ENCODE assay signal across 8 mouse cellular contexts in genomic region chr5:43355026-43355580, GRCm38 (mm10).
A peak's percentile ranks its signal among the peaks of the same experiment; 100 is the strongest.
DNase-seq lines count a peak whose midpoint lies in the region; ATAC-seq and TF ChIP-seq lines count a peak whose summit lies in the region.

No protein-coding gene starts in this region.

- no peaks in the 10 kb centered on the region for H3K27me3 ChIP-seq in heart, embryonic 10.5 days (ENCODE audit: insufficient read depth, poor library complexity, severe bottlenecking)
- no peaks in the 10 kb centered on the region for H3K27me3 ChIP-seq in kidney, embryonic 14.5 days (ENCODE audit: control insufficient read depth, insufficient read depth, low read length)
- H3K27me3 ChIP-seq in limb, embryonic 15.5 days: 0 out of 2 replicates have a peak, but pooled peaks cover 3% of the 10 kb centered on the region
- H3K27me3 ChIP-seq in midbrain, postnatal 0 days (ENCODE audit: insufficient read depth, low read length): no peaks in the 10 kb centered on the region

- H3K27ac ChIP-seq in embryonic fibroblast, embryonic 13.5 days (ENCODE audit: insufficient read depth, low read length): peak overlapping the region; percentile 71
- peak overlapping the region; percentile 88 for H3K27ac ChIP-seq in heart, embryonic 10.5 days
- H3K27ac ChIP-seq in kidney, embryonic 14.5 days (ENCODE audit: low read depth, low read length): no peak overlapping the region
- H3K27ac ChIP-seq in limb, embryonic 15.5 days: peak overlapping the region; percentile 67
- H3K27ac ChIP-seq in midbrain, postnatal 0 days (ENCODE audit: low read depth, low read length): no peak overlapping the region; the same call in 1 of the 2 replicates

- no peaks in the 10 kb centered on the region for H3K36me3 ChIP-seq in heart, embryonic 10.5 days
- no peaks in the 10 kb centered on the region for H3K36me3 ChIP-seq in kidney, embryonic 14.5 days (ENCODE audit: control insufficient read depth, insufficient read depth, low read length)
- H3K36me3 ChIP-seq in limb, embryonic 15.5 days: no peaks in the 10 kb centered on the region
- H3K36me3 ChIP-seq in midbrain, postnatal 0 days (ENCODE audit: insufficient read depth, low read length): no peaks in the 10 kb centered on the region

- WGBS in heart, embryonic 10.5 days: 1% methylated on average over 12 of the region's 12 CpGs
- under 1% methylated on average over 12 of the region's 12 CpGs for WGBS in kidney, embryonic 14.5 days
- WGBS in limb, embryonic 15.5 days: under 1% methylated on average over 12 of the region's 12 CpGs
- 3% methylated on average over 12 of the region's 12 CpGs for WGBS in midbrain, postnatal 0 days

- H3K9me3 ChIP-seq in heart, embryonic 10.5 days: no peaks in the 10 kb centered on the region
- no peaks in the 10 kb centered on the region for H3K9me3 ChIP-seq in kidney, embryonic 14.5 days (ENCODE audit: control insufficient read depth, low read length)
- no peaks in the 10 kb centered on the region for H3K9me3 ChIP-seq in limb, embryonic 15.5 days
- no peaks in the 10 kb centered on the region for H3K9me3 ChIP-seq in midbrain, postnatal 0 days (ENCODE audit: low read length)

- TF ChIP-seq CTCF in embryonic fibroblast, embryonic 13.5 days (IDR thresholded peaks at IDR 0.05; ENCODE audit: borderline replicate concordance, insufficient read depth, low read length): no peak
- TF ChIP-seq CTCF in midbrain, postnatal 0 days (IDR thresholded peaks at IDR 0.05): peak; percentile 39

- peak overlapping the region; percentile 1; the same call in 1 of the 2 replicates for H3K9ac ChIP-seq in kidney, embryonic 14.5 days (ENCODE audit: low read depth, low read length)
- no peak overlapping the region for H3K9ac ChIP-seq in limb, embryonic 15.5 days
- 0 out of 2 replicates have a peak overlapping the region, but pooled peaks have one; percentile 14 for H3K9ac ChIP-seq in midbrain, postnatal 0 days (replicated peaks; ENCODE audit: low read length, poor library complexity, severe bottlenecking)

- peak; percentile 98 for ATAC-seq in kidney, embryonic 14.5 days (ENCODE audit: low FRiP score, low TSS enrichment)
- ATAC-seq in limb, embryonic 15.5 days (ENCODE audit: insufficient number of reproducible peaks, low FRiP score, low TSS enrichment, low read depth): peak; percentile 88
- peak; percentile 94 for ATAC-seq in midbrain, postnatal 0 days (ENCODE audit: low FRiP score)

- peak overlapping the region; percentile 62 for H3K4me2 ChIP-seq in kidney, embryonic 14.5 days (replicated peaks; ENCODE audit: low read depth, low read length)
- H3K4me2 ChIP-seq in limb, embryonic 15.5 days: peak overlapping the region; percentile 59
- H3K4me2 ChIP-seq in midbrain, postnatal 0 days (ENCODE audit: low read depth, low read length, poor library complexity, severe bottlenecking): peak overlapping the region; percentile 52

- peak overlapping the region; percentile 15; the same call in 1 of the 2 replicates for H3K4me3 ChIP-seq in embryonic fibroblast, embryonic 13.5 days (ENCODE audit: insufficient read depth, low read length)
- peak overlapping the region; percentile 56 for H3K4me3 ChIP-seq in heart, embryonic 10.5 days
- H3K4me3 ChIP-seq in kidney, embryonic 14.5 days (ENCODE audit: low read length): peak overlapping the region; percentile 38
- peak overlapping the region; percentile 35 for H3K4me3 ChIP-seq in limb, embryonic 15.5 days
- H3K4me3 ChIP-seq in midbrain, postnatal 0 days (ENCODE audit: low read depth, low read length): peak overlapping the region; percentile 21

- TF ChIP-seq POLR2A in embryonic fibroblast, embryonic 13.5 days (IDR thresholded peaks at IDR 0.05; ENCODE audit: low read depth, low read length): peak; percentile 65

- DNase-seq in 416B (ENCODE audit: low read depth): peak; percentile 95
- peak; percentile 90 to 94 for DNase-seq in adrenal gland, postnatal 36 days
- peak; percentile 98 for DNase-seq in heart, embryonic 10.5 days (ENCODE audit: low spot score)
- peak; percentile 88 for DNase-seq in midbrain, postnatal 0 days (ENCODE audit: low spot score)
- DNase-seq in spleen, postnatal 14 days (ENCODE audit: low spot score in 2 of 2): peak; percentile 16 to 18

- H3K4me1 ChIP-seq in embryonic fibroblast, embryonic 13.5 days (ENCODE audit: control insufficient read depth, insufficient read depth, low read length): peaks cover 7% of the 10 kb centered on the region
- peaks cover 32% of the 10 kb centered on the region for H3K4me1 ChIP-seq in heart, embryonic 10.5 days
- H3K4me1 ChIP-seq in kidney, embryonic 14.5 days (ENCODE audit: control insufficient read depth, insufficient read depth, low read length): peaks cover 3% of the 10 kb centered on the region; the same call in 1 of the 2 replicates
- peaks cover 26% of the 10 kb centered on the region for H3K4me1 ChIP-seq in limb, embryonic 15.5 days
- H3K4me1 ChIP-seq in midbrain, postnatal 0 days (ENCODE audit: insufficient read depth, low read length): no peaks in the 10 kb centered on the region

Comparison
In these comparisons a context has a peak if more than half of its experiments do, and no peak if none do; other contexts are left out.
1. DNase-seq: peak in every context shown above with its lines; median percentile 98 in heart, embryonic 10.5 days; 95 in 416B; 92 in adrenal gland, postnatal 36 days; 88 in midbrain, postnatal 0 days; 17 in spleen, postnatal 14 days.
2. H3K27ac ChIP-seq: peak in embryonic fibroblast, embryonic 13.5 days (single experiment), heart, embryonic 10.5 days (single experiment) and limb, embryonic 15.5 days (single experiment); none in kidney, embryonic 14.5 days (single experiment) and midbrain, postnatal 0 days (single experiment).
3. Peak in every context shown above with its lines, with median percentiles within 50 percentile points of each other: H3K4me3 ChIP-seq, ATAC-seq and H3K4me2 ChIP-seq.